Mouse (Mus musculus): ENCODE data around the gene Mrps21. TPM values are rescaled to one million over a fixed set of nuclear protein-coding genes. Genes with fewer than 3 reads are reported as not detected.

Mrps21 gene
- polyA plus RNA-seq, 1 experiment from 2014 or later, result 156 TPM

Other genes with a start within 250 kb of the Mrps21 start
- 32.8 and 33.4 TPM in 2 replicates for gene Ensa, start 246.5 kb downstream of the Mrps21 start, polyA plus RNA-seq (2015; fragmentation: Nextera tagmentation; extraction: Ambion mirVana)
- gene Mcl1, start 212.7 kb downstream of the Mrps21 start, polyA plus RNA-seq (2015; fragmentation: Nextera tagmentation; extraction: Ambion mirVana), result 11.1 and 14.5 TPM in 2 replicates
- 0.74 and 0.83 TPM in 2 replicates for gene Adamtsl4, start 183.6 kb downstream of the Mrps21 start, polyA plus RNA-seq (2015; fragmentation: Nextera tagmentation; extraction: Ambion mirVana)
- gene Ecm1, start 131.9 kb downstream of the Mrps21 start, polyA plus RNA-seq (2015; fragmentation: Nextera tagmentation; extraction: Ambion mirVana), result 21.2 and 26.7 TPM in 2 replicates
- gene Tars2, start 111.3 kb downstream of the Mrps21 start, polyA plus RNA-seq (2015; fragmentation: Nextera tagmentation; extraction: Ambion mirVana), result 33.0 and 33.9 TPM in 2 replicates
- gene Rprd2, start 52.7 kb downstream of the Mrps21 start, polyA plus RNA-seq (2015; fragmentation: Nextera tagmentation; extraction: Ambion mirVana), result 7.7 and 7.9 TPM in 2 replicates
- gene Prpf3, start 15.6 kb downstream of the Mrps21 start, polyA plus RNA-seq (2015; fragmentation: Nextera tagmentation; extraction: Ambion mirVana), result 23.1 and 23.7 TPM in 2 replicates
- 0.78 and 1.1 TPM in 2 replicates for gene Ciart, start 10.7 kb upstream of the Mrps21 start, polyA plus RNA-seq (2015; fragmentation: Nextera tagmentation; extraction: Ambion mirVana)
- gene BC028528, start 20.5 kb upstream of the Mrps21 start, polyA plus RNA-seq (2015; fragmentation: Nextera tagmentation; extraction: Ambion mirVana), result 5.5 and 6.8 TPM in 2 replicates
- gene Aph1a, start 22.4 kb upstream of the Mrps21 start, polyA plus RNA-seq (2015; fragmentation: Nextera tagmentation; extraction: Ambion mirVana), result 10.9 and 12.6 TPM in 2 replicates
- gene Car14, start 33.2 kb upstream of the Mrps21 start, polyA plus RNA-seq (2015; fragmentation: Nextera tagmentation; extraction: Ambion mirVana), result 14.6 and 15.4 TPM in 2 replicates
- gene Anp32e, start 57.7 kb upstream of the Mrps21 start, polyA plus RNA-seq (2015; fragmentation: Nextera tagmentation; extraction: Ambion mirVana), result 118 and 125 TPM in 2 replicates
- 4.2 and 4.5 TPM in 2 replicates for gene Plekho1, start 124.5 kb upstream of the Mrps21 start, polyA plus RNA-seq (2015; fragmentation: Nextera tagmentation; extraction: Ambion mirVana)
- 11.7 and 12.9 TPM in 2 replicates for gene Vps45, start 186.9 kb upstream of the Mrps21 start, polyA plus RNA-seq (2015; fragmentation: Nextera tagmentation; extraction: Ambion mirVana)
- gene Otud7b, start 233.0 kb upstream of the Mrps21 start, polyA plus RNA-seq (2015; fragmentation: Nextera tagmentation; extraction: Ambion mirVana), result 5.8 and 7.7 TPM in 2 replicates

All from liver, embryonic 16.5 days (tissue).